Mouse (Mus musculus): Measurements from ENCODE around the gene Mgll. TPM values are rescaled to one million over a fixed set of nuclear protein-coding genes. Genes with fewer than 3 reads are reported as not detected.

Mgll gene
- total and polyA plus RNA-seq, 2 experiments from 2014 or later = 126 to 148 TPM

DNA sequence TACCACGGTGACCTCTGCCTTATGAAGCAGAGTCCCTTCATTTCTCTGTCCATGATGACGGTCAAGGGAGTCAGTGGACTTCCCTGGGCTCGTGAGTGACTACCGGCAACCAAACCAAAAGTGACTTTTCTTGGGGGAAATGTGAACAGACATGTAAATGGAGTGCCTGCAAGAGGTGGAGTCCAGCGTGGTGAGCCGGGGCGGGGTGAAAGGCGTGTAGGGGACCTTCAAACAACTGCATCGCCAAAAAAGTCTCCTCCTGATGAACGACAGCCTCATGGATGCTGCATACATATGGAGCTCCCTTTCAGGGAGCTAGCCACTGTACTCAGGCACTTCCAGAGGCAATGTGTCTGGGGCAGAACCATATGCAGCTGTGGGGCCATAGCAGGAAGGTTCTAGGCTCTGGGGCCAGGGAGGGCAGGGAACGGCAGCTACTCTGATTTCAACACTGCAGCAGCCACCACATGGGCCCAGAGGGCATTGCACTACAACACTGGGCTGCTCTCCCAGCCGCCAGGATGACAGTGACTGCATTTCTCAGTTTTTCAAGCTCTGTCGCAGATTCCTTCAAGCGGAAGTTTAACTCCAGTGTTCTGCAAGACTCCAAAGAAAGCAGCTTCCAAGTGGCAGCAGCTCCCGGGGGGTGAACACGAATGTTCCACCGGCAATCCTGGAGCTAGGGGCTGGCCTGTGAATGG is 36.9 kb downstream of the Mgll start:
- Histone ChIP-seq H3K4me3 (ENCODE audit: low read length) (no peak overlapping the region), H3K27ac (0 out of 2 replicates have a peak overlapping the region, but pooled peaks have one; percentile 63), H3K27me3 (ENCODE audit: insufficient read depth, low read length) (no peaks in the 10 kb centered on the region), H3K9ac (replicated peaks; ENCODE audit: low read length) (no peak overlapping the region), H3K36me3 (ENCODE audit: insufficient read depth, low read length) (no peaks in the 10 kb centered on the region), H3K9me3 (ENCODE audit: low read length) (no peaks in the 10 kb centered on the region), H3K4me2 (ENCODE audit: low read depth, low read length) (no peak overlapping the region), H3K4me1 (ENCODE audit: insufficient read depth, low read length) (peaks cover 21% of the 10 kb centered on the region)
- 54% methylated on average over 17 of the region's 17 CpGs for WGBS
- ATAC-seq (peak; percentile 48; the same call in 1 of the 2 replicates), DNase-seq (ENCODE audit: low spot score) (peak; percentile 63)
- peak; percentile 56 for TF ChIP-seq CTCF (IDR thresholded peaks at IDR 0.05; ENCODE audit: low read depth)

- Histone ChIP-seq H3K27me3 (ENCODE audit: insufficient read depth, low read length) (no peaks in the 10 kb centered on the region), H3K9ac (replicated peaks; ENCODE audit: low read length) (no peak overlapping the region), H3K4me1 (ENCODE audit: insufficient read depth, low read length) (peaks cover 21% of the 10 kb centered on the region), H3K4me2 (ENCODE audit: low read depth, low read length) (no peak overlapping the region), H3K27ac (no peak overlapping the region), H3K36me3 (ENCODE audit: insufficient read depth, low read length) (no peaks in the 10 kb centered on the region), H3K9me3 (ENCODE audit: low read length) (no peaks in the 10 kb centered on the region), H3K4me3 (ENCODE audit: low read length) (no peak overlapping the region)
- no peak for TF ChIP-seq CTCF (IDR thresholded peaks at IDR 0.05; ENCODE audit: low read depth)
- WGBS = 70% methylated on average over 17 of the region's 17 CpGs
- ATAC-seq = no peak
- DNase-seq (ENCODE audit: low spot score) = no peak
Observed at GRCm38 (mm10) chr6:88761684-88762439, 37.6 kb downstream of the Mgll start.

GRCm38 (mm10) chr6:88762440-88763196 is 38.4 kb downstream of the Mgll start:
- Histone ChIP-seq H3K4me1 (ENCODE audit: insufficient read depth, low read length) (peaks cover 21% of the 10 kb centered on the region), H3K27me3 (ENCODE audit: insufficient read depth, low read length) (no peaks in the 10 kb centered on the region), H3K9ac (replicated peaks; ENCODE audit: low read length) (no peak overlapping the region), H3K27ac (no peak overlapping the region), H3K36me3 (ENCODE audit: insufficient read depth, low read length) (no peaks in the 10 kb centered on the region), H3K4me2 (ENCODE audit: low read depth, low read length) (no peak overlapping the region), H3K9me3 (ENCODE audit: low read length) (no peaks in the 10 kb centered on the region), H3K4me3 (ENCODE audit: low read length) (no peak overlapping the region)
- 72% methylated on average over 13 of the region's 13 CpGs for WGBS
- DNase-seq (ENCODE audit: low spot score) (no peak), ATAC-seq (no peak)
- TF ChIP-seq CTCF (IDR thresholded peaks at IDR 0.05; ENCODE audit: low read depth) = no peak

- H3K27me3 ChIP-seq (ENCODE audit: insufficient read depth, low read length) = no peaks in the 10 kb centered on the region
- no peak overlapping the region for H3K27ac ChIP-seq
- no peaks in the 10 kb centered on the region for H3K9me3 ChIP-seq (ENCODE audit: low read length)
- H3K4me3 ChIP-seq (ENCODE audit: low read length) = no peak overlapping the region
- H3K4me2 ChIP-seq (ENCODE audit: low read depth, low read length) = no peak overlapping the region
- TF ChIP-seq CTCF (IDR thresholded peaks at IDR 0.05; ENCODE audit: low read depth) = no peak
- no peak for ATAC-seq
- DNase-seq (ENCODE audit: low spot score) = no peak
- H3K9ac ChIP-seq (replicated peaks; ENCODE audit: low read length) = no peak overlapping the region
- no peaks in the 10 kb centered on the region for H3K36me3 ChIP-seq (ENCODE audit: insufficient read depth, low read length)
- H3K4me1 ChIP-seq (ENCODE audit: insufficient read depth, low read length) = peaks cover 21% of the 10 kb centered on the region
- WGBS = 87% methylated on average over 3 of the region's 3 CpGs
Observed at GRCm38 (mm10) chr6:88763518-88764077, 39.4 kb downstream of the Mgll start.

DNA sequence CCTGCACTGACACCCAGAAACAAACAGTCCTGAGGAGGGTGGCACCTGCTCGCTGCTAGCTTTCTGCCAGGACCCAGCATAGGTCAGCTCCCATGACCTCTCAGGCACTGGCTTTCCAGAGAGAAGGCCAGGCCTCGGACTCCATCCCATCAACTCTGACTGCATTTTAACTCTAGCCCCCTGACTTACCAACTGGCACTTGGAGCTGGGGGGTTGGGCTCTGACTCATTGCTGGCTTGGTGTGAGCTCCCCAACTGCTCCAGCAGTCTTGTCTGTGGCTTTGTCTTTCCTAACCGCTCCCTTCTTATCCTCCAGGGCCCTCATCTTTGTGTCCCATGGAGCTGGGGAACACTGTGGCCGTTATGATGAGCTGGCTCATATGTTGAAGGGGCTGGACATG is 40.1 kb downstream of the Mgll start:
- no peaks in the 10 kb centered on the region for H3K9me3 ChIP-seq (ENCODE audit: low read length)
- H3K36me3 ChIP-seq (ENCODE audit: insufficient read depth, low read length) = no peaks in the 10 kb centered on the region
- DNase-seq (ENCODE audit: low spot score) (no peak), ATAC-seq (no peak)
- TF ChIP-seq CTCF (IDR thresholded peaks at IDR 0.05; ENCODE audit: low read depth) = no peak
- H3K9ac ChIP-seq (replicated peaks; ENCODE audit: low read length) = no peak overlapping the region
- H3K27me3 ChIP-seq (ENCODE audit: insufficient read depth, low read length) = no peaks in the 10 kb centered on the region
- 64% methylated on average over 4 of the region's 4 CpGs for WGBS
- H3K4me1 ChIP-seq (ENCODE audit: insufficient read depth, low read length) = peaks cover 21% of the 10 kb centered on the region
- no peak overlapping the region for H3K4me3 ChIP-seq (ENCODE audit: low read length)
- no peak overlapping the region for H3K4me2 ChIP-seq (ENCODE audit: low read depth, low read length)
- H3K27ac ChIP-seq = no peak overlapping the region

GRCm38 (mm10) chr6:88767740-88768139 is 43.5 kb downstream of the Mgll start:
- H3K4me1 ChIP-seq (ENCODE audit: insufficient read depth, low read length) = peaks cover 8% of the 10 kb centered on the region; the same call in 1 of the 2 replicates
- no peak overlapping the region for H3K9ac ChIP-seq (replicated peaks; ENCODE audit: low read length)
- H3K9me3 ChIP-seq (ENCODE audit: low read length) = no peaks in the 10 kb centered on the region
- no peak overlapping the region for H3K27ac ChIP-seq
- H3K4me2 ChIP-seq (ENCODE audit: low read depth, low read length) = no peak overlapping the region
- no peak overlapping the region for H3K4me3 ChIP-seq (ENCODE audit: low read length)
- no peak for TF ChIP-seq CTCF (IDR thresholded peaks at IDR 0.05; ENCODE audit: low read depth)
- no peak for DNase-seq (ENCODE audit: low spot score)
- WGBS = 77% methylated on average over 4 of the region's 4 CpGs
- H3K27me3 ChIP-seq (ENCODE audit: insufficient read depth, low read length) = no peaks in the 10 kb centered on the region
- no peaks in the 10 kb centered on the region for H3K36me3 ChIP-seq (ENCODE audit: insufficient read depth, low read length)
- no peak for ATAC-seq

Data from hindbrain, postnatal 0 days (tissue).